Mouse (Mus musculus): ENCODE data around the gene Ces1g.
A peak's percentile ranks its signal among the peaks of the same experiment; 100 is the strongest.

Ces1g gene

DNA sequence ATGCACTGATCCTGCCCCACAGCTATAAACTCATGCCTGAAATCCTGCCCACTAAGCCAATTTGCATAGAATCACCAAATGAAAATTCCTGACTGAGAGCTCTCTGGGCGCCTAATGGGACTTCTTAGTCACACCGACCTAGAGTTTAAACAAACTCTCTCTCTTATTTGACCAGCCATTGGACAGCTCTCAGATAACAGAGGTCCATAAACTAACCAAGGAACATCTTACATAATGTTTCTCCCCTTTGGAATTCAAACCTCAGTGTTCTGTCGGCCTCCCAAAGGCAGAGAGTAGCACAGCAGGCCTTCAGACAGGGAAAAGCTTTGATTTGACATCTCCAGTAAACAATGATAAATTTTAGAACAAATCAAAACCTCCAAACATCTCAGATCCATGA, at the start of gene Ces1g:
TSS of gene Ces1g (minus strand) at position 102 of the 400 bp plus-strand sequence.
- no peak for DNase-seq (ENCODE audit: low spot score)

- DNase-seq (ENCODE audit: low spot score), result no peak
These were observed 42.5 kb upstream of the Ces1g start, which contains the start of gene Ces1h for GRCm38 (mm10) chr8:93379625-93380024. Gene Ces1h, minus strand, starts transcription at chr8:93379725.

DNA sequence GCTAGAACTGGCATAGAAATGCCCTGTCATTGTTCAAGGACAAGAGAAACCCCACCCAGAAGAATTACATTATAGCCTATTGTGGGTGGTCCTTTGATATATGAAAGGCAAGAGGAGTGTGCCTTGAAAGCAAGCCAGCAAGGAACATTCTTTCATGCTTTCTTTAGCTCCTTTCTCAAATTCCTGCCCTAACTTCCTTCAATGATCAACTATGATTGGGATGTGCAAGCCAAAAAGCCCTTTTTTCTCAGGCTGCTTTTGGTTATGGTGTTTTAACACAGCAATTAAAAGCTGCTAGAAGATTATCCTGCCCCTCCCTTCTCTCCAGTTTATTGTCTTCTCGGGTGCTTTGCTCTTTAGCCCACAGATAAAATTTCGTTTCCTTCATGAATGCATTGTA, 32.4 kb upstream of the Ces1g start:
- no peak for DNase-seq (ENCODE audit: low spot score)

- DNase-seq (ENCODE audit: low spot score), result no peak
These were observed 23.0 kb upstream of the Ces1g start for GRCm38 (mm10) chr8:93360113-93360512.

DNA sequence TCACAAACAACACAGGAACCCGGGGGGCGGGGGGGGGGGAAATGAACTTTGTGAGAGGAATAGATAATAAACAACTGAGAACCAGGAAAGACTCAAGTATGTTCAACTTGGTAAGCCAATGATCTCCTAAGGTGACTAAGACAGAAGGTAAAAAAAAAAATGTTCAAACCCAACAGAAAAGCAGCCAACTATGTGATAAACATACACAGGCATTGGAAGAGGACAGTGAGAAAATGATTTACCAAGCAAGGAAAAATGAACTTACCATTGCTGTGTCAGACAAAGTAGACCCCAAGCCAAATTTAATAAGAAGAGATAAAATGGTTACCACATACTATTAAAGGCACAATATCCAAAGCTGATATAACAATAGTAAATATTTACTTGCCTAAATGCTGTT, 2.4 kb upstream of the Ces1g start:
- no peak for DNase-seq (ENCODE audit: low spot score)

DNA sequence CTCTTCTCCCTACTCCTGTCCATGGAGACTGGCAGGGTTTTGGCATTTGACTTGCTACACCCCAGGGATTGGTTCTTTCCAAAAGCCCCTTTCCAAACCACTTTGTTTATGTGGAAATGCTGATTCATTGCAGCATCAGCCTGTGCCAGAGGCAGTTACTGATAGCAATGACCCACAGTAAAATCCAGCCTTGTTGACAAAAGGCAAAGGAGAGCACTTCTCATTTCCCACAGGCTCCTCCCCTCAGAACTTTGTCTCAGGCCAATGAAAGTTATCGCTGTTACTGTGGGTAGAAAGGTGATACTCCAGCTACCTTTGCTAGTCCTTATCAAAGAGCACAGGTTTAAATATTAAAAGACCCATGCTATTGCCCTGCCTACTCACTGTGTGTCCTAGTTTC, 4.4 kb downstream of the Ces1g start:
- no peak for DNase-seq (ENCODE audit: low spot score)

DNA sequence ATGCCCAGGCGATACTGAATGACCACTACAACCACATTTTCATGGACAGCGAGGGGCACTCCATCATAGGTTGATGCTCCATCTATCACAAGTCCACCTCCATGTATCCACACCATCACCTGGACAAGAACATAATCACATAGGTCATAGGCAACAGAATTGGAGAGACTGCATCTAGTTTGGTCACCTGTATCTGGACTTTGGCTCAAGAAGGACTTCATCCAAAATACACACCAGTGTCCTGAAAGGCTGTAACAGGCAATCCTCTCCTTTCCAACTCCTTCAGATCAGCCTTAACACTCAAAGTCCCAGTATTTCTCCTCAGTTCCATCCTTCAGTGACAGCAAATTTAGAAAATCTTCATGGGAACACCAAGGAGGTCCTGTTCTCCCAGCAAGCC, 6.0 kb downstream of the Ces1g start:
- DNase-seq (ENCODE audit: low spot score), result no peak

DNA sequence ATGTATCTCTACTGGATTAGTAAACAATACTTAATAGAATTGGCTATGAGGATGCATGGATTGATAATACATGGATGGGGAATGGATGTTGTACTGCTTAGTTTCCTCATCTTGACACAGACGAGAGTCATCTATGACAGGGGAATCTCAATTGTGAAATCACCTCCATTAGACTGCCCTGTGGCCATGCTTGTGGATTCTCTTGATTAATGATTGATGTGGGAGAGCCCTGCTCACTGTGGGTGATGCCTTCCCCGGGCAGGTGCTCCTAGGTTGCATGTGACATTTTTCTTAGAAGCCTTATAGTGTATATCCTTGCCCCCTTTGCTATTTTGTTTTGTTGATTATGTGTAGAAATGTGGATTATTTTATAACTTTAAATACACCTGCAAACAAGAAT, 12.0 kb downstream of the Ces1g start:
- DNase-seq (ENCODE audit: low spot score), result no peak

DNA sequence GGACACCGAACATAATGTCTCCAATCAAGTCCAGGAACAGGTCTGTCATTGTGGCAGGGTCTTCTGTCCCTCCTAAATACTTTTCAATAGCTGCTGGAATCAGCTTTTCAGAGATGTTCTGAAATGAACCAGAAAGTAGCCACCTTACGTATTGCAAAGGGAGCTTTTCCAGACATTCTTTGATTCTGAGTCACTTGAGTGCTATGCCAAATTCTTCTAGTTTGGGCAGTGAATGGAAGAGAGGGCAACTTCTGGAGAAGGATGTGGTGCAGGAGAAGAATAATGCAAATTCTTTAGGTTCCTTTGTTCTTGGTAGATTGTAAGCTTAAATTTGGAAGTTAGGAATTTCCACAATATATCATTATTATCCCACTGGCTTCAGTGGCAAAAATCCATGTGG, 20.1 kb downstream of the Ces1g start:
- no peak for DNase-seq (ENCODE audit: low spot score)

DNA sequence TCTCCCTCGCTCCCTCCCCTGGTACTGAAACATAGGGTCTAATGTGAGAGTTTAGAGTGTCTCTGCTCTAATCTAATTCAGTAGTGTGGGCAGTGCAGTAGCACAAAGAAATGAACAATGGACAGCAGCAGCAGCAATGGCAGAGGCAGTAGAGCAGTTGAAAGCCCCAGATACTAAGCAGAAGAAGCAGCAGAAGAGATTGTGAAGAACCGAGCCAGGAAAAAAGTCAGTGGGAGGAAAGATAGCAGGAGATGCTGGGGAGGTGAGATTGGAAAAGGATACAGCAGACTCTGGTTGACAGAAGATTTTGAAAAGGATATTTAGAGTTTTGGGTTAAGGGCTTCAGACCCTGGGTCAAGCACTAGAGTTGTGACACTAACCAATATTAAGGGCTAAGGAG, 21.6 kb downstream of the Ces1g start:
- no peak for DNase-seq (ENCODE audit: low spot score)

DNA sequence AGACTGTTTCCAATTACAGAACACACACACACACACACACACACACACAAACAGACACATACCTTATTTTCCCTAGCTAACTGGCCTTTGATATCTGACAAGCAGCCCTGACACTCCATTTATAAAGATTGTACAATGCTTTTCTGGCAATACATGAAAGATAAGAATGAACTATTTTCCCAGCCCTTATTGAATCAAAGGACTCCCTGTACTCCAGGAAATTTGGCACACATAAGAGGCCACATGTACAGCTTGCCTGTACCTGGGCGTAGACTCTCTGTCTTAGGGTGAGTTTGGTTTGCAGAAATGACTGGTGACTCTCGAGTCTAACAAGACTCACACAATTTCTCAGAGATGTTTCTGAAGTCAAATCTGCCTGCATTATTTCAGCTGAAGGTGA, 53.2 kb downstream of the Ces1g start:
- DNase-seq (ENCODE audit: low spot score), result no peak

DNA sequence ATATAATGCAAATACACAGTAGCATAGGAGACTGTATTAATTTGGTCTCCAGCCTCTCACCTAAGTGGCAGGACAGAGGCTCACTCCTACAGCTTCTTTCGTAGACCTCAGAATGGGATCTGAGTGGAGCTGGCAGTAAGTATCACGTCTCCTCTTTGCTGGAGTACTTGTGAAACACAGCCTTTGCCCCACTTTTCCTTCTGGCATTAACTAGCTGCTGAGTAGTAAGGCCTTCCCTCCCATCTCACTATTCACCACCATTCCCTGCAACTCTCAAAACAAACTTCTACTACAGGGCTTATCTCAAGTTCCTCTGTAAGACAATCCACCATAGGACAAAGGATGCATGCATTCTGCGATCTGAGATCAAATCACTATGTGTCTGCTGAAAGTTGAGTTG, 54.8 kb downstream of the Ces1g start:
- DNase-seq (ENCODE audit: low spot score), result no peak

DNA sequence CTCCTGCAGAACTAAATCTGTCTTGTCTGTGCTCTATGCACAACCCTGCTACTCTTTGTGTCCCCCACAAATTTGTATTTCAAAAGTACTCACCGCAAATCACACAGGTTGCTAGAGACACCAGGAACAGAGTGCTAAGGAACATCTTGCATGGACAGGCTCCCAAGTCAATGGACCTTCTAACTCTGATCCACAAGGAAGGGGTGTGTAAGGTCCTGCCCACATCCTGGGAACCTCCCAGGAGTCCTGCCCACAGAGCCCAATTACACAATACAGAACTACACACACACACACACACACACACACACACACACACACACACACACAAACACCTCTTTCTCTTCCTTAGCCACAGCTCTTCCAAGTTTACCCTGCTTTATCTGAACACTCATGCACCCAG, 57.6 kb downstream of the Ces1g start, which contains the start of gene Ces1f:
TSS of gene Ces1f (minus strand) at position 192 of the 400 bp plus-strand sequence.
- DNase-seq (ENCODE audit: low spot score), result no peak

DNA sequence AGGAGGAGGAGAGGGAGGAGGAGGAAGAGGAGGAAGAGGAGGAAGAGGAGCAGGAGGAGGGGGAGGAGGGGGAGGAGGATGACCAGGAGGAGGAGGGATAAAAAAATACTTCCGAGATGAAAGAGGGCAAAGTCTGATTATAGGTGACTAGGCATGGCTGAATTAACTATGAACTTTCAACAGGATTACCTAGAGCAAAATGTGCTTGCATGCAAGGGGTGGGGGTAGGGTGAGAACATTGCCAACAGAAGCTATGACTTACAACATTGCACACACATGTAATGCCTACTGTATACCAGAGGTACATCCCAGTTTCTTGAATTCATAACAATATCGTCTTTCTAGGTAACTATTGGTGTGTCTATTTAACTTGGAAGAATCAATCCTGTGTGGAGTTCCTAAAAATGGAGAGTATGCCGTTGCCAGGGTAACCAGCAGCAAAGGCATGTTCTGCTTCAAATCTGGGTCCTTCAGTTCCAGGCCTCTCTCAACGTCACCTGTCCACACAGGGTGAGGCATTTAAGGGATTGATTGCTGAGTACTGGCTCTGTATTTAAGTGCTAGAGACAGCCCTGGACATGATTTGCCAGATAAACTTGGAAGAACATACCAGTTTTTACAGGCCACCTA, 58.8 kb downstream of the Ces1g start:
- no peak for DNase-seq (ENCODE audit: low spot score)

GRCm38 (mm10) chr8:93274609-93275008, 62.5 kb downstream of the Ces1g start:
- no peak for DNase-seq (ENCODE audit: low spot score)

- peak; percentile 25 for DNase-seq (ENCODE audit: low spot score)
These were observed 63.8 kb downstream of the Ces1g start for GRCm38 (mm10) chr8:93273321-93273720.

DNA sequence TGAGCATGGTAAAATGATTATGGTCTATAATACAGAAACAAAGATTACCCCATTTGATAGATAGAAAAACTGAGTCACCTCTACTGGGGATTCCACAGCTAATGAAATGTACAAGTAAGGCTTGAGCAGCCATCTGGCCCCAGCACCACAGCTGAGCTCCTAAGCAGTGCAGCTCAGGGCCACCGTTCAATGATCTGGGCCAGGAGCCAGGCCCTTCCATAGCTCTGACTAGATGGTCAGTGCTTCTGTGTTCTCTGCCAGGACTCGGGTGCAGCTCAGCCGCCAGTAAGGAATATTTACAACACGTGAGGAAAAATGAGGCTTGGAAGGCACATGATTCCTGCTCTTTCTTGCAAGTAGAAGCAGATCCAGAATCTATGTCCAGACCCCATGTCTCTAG, 64.4 kb downstream of the Ces1g start:
- DNase-seq (ENCODE audit: low spot score), result peak; percentile 46

DNA sequence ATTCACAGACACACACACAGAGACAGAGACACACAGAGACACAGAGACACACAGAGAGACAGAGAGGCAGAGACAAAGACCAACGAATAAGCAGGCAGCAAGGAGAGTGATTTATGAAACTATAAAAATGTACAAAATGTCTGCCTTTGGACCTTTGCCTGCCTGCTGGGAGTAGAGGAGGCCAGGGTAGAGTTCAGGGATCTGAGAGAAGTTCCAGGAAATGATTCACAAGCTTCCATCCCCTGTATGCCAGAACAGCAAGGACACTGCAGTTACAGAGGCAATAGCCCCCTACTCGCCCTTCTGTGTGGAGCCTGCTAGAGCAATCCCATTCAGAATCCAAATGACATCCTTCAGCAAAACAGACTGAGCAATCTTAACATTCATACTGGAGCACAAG, 75.7 kb downstream of the Ces1g start:
- no peak for DNase-seq (ENCODE audit: low spot score)

DNA sequence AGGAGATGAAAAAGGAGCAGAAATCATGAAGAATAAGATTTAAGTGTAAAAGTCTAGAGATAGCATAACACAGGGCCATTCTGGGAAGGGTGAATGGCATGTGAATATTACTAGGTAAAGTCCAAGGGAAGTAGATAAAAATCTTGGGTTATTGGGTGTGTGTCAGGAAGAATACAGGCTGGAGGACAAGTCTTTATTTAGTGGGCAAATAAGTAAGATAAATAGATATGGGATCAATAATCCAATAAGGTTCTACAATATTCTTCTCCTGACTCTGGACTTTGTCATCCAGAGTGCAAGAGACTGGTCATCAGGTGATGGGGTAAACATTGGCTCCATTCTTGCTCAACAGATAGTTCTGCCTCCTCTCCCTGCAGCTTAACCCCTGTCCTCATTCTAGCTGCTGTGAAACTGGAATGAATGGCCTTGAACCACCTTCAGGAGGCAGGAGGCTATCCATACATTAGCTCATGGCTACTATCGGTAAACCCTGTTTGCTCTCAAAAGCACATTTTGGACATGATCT, 84.6 kb downstream of the Ces1g start:
- DNase-seq (ENCODE audit: low spot score), result no peak

Data from ovary, adult 18-20 months (tissue).